Mouse (Mus musculus) stomach, postnatal 0 days (tissue): ENCODE data around the gene Ddx19a. TPM values are rescaled to one million over a fixed set of nuclear protein-coding genes. Genes with fewer than 3 reads are reported as not detected.

Experiments
- ATAC-seq: fragments of 200-750 bp; cut with Nextera tagmentation; 2 replicates; pipeline ENCODE4 v1.8.0; 2017; ENCODE audit not compliant: low FRiP score, low TSS enrichment
- DNase-seq: peaks from one replicate; pipeline ENCODE4 v3.0.0-alpha.2; 2016; ENCODE audit warnings: low spot score
- H3K27ac ChIP-seq: fragments of 300-500 bp; sonication (generic); replicated peaks from 2 replicates; pipeline ENCODE4 v1.5.1; 2014; ENCODE audit warnings: mild to moderate bottlenecking, control low read depth
- H3K27me3 ChIP-seq: fragments of 300-500 bp; sonication (generic); 2 replicates; pipeline ENCODE4 v1.6.1; 2014; ENCODE audit warnings: low read length; ENCODE audit not compliant: control insufficient read depth, insufficient read depth
- H3K36me3 ChIP-seq: fragments of 300-500 bp; sonication (generic); 2 replicates; pipeline ENCODE4 v1.6.1; 2014; ENCODE audit warnings: low read length, mixed read lengths; ENCODE audit not compliant: control insufficient read depth, insufficient read depth
- H3K4me1 ChIP-seq: fragments of 300-500 bp; sonication (generic); replicated peaks from 2 replicates; pipeline ENCODE4 v1.6.1; 2014; ENCODE audit warnings: antibody characterized with exemption; ENCODE audit not compliant: control insufficient read depth, insufficient read depth
- H3K4me2 ChIP-seq: fragments of 300-500 bp; sonication (generic); replicated peaks from 2 replicates; pipeline ENCODE4 v1.6.1; 2014; ENCODE audit warnings: low read depth, mild to moderate bottlenecking, control low read depth, moderate library complexity
- H3K4me3 ChIP-seq: fragments of 300-500 bp; sonication (generic); 2 replicates; pipeline ENCODE4 v1.5.1; 2014; ENCODE audit warnings: low read depth, low read length, control low read depth
- H3K9ac ChIP-seq: fragments of 300-500 bp; sonication (generic); 2 replicates; pipeline ENCODE4 v1.6.1; 2014; ENCODE audit warnings: mild to moderate bottlenecking, low read length, control low read depth, mixed read lengths
- H3K9me3 ChIP-seq: fragments of 300-500 bp; sonication (generic); 2 replicates; pipeline ENCODE4 v1.6.1; 2016; ENCODE audit warnings: low read length; ENCODE audit not compliant: control insufficient read depth
- CTCF ChIP-seq: IDR thresholded peaks from 2 replicates; pipeline ENCODE4 v1.5.1; 2016; ENCODE audit warnings: antibody characterized with exemption, low read depth, mild to moderate bottlenecking, moderate library complexity
- EP300 ChIP-seq: optimal IDR thresholded peaks from 2 replicates; pipeline ENCODE3; 2016; ENCODE audit warnings: antibody characterized with exemption
- WGBS: fragments of 180-500 bp; shearing (Covaris S2); extraction: QIAGEN DNeasy Blood & Tissue Kit; methylation state at CpG from one replicate; pipeline ENCODE4 v1.1.7; 2014; 5-methylcytosine and 5-hydroxymethylcytosine counted together
- polyA plus RNA-seq: library from polyadenylated mRNA; unstranded; fragments of >200 nt; fragmentation: Nextera tagmentation; extraction: Ambion mirVana; gene quantifications from 2 replicates; pipeline ENCODE4 v1.2.1, GENCODE M21; 2015

The Ddx19a gene
- polyA plus RNA-seq, 1 experiment from 2014 or later = 6.2 TPM

DNA sequence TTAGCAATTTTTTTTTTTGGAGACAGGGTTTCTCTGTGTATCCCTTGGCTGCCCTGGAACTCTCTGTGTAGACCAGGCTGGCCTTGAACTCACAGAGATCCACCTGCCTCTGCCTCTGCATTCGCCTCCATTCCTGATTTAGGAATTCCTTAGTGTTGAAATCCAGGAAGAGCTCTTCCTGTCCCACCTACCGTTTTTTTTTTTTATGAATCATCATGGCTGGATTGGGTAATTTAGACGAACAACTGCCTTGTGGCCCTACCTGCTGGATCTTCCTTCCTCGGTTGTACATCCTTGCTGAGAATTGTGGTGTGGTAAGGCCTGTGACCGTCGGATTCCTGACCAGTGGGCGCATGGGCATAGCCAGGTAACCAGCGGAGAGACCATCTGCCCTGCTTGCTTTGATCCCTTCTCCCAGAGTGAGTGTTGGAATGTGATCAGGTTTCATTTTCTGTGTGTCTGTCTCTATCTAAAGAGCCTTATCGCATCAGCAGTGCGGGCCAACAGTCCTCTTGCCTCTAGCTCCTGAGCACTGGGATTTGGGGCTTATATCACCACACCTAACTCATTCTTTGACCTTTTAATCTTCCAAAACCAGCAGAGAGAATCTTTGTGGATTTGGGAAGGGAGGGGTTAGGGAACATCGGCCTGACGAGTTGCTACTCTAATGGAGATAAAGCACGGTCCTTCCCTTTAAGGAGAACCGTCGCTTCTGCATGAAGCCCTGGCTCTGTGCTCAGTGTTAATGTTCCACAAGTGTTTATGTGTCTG, 56.7 kb downstream of the Ddx19a start:
- H3K9ac ChIP-seq = 0 out of 2 replicates have a peak overlapping the region, but pooled peaks have one; percentile 41
- 59% methylated on average over 15 of the region's 15 CpGs for WGBS

DNA sequence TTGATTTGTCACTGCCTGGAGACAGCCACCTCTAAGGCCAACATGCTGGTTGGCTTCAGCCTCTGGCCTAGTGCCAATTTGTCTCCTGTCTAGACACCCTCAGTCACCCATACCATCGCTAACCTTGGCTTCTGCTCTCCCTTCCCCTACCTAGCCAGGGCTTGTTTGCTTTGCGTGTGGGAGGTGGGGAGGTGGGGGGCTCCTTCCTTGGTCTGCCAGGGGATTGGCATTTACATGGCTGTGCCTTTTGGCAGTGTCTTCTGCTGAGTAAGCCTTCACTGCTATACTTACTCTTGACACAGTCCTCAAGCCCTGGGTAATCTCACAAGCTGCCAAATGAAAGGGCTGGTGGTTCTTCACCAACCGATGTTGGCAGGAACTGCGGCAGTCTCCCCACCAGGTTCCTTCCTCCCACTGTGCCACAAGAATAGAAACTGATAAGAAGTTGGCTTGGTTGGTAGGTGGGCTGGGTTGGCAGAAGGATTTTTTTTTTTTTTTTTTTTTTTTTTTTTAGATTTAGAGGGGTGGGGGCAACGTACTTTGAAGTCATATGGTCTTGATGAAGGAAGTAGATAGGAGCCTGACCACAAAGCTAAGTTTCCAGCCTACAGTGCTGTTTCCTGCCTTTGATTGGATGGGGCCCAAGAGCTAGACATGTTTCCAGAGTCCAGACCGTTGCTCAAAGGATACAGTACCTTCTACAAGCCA, 58.6 kb downstream of the Ddx19a start:
- ATAC-seq (peak; percentile 28; the same call in 1 of the 2 replicates), DNase-seq (no peak)
- no peak overlapping the region for H3K4me3 ChIP-seq
- no peaks in the 10 kb centered on the region for H3K36me3 ChIP-seq
- H3K27ac ChIP-seq = no peak overlapping the region
- no peak overlapping the region for H3K4me2 ChIP-seq
- H3K9ac ChIP-seq = no peak overlapping the region
- TF ChIP-seq EP300 = no peak
- no peak for TF ChIP-seq CTCF
- no peaks in the 10 kb centered on the region for H3K9me3 ChIP-seq
- no peaks in the 10 kb centered on the region for H3K27me3 ChIP-seq
- WGBS = 52% methylated on average over 6 of the region's 6 CpGs
- H3K4me1 ChIP-seq = 0 out of 2 replicates have a peak, but pooled peaks cover 2% of the 10 kb centered on the region

More for the DNA sequence above, 56.7 kb downstream of the Ddx19a start:
- H3K27ac ChIP-seq = peak overlapping the region; percentile 87
- no peak for ATAC-seq
- H3K9me3 ChIP-seq = no peaks in the 10 kb centered on the region
- H3K4me3 ChIP-seq = no peak overlapping the region
- no peaks in the 10 kb centered on the region for H3K27me3 ChIP-seq
- TF ChIP-seq CTCF (no peak), EP300 (no peak)
- DNase-seq = no peak
- peak overlapping the region; percentile 20; the same call in 1 of the 2 replicates for H3K4me2 ChIP-seq
- H3K4me1 ChIP-seq = 0 out of 2 replicates have a peak, but pooled peaks cover 2% of the 10 kb centered on the region
- H3K36me3 ChIP-seq = no peaks in the 10 kb centered on the region

DNA sequence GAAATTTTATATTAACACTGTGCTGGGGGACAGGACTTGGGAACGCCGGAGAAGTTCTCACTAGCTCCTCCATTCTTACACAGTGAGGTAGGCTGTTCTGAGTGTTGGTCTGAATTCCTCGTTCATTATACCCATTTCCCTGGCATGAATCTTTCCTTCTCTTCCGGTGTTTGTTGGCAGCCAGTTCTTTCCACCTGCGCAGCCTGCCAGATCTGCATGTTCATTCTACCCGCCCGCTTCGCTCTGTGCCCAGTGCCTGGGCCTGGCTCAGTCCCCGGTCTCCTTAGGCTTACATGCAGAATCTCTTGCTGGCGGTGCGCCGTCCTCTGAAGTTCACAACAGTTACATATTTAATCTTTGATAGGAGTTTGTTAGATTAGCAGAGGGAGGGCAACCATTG, 61.4 kb downstream of the Ddx19a start:
- TF ChIP-seq CTCF = no peak
- TF ChIP-seq EP300 = no peak

DNA sequence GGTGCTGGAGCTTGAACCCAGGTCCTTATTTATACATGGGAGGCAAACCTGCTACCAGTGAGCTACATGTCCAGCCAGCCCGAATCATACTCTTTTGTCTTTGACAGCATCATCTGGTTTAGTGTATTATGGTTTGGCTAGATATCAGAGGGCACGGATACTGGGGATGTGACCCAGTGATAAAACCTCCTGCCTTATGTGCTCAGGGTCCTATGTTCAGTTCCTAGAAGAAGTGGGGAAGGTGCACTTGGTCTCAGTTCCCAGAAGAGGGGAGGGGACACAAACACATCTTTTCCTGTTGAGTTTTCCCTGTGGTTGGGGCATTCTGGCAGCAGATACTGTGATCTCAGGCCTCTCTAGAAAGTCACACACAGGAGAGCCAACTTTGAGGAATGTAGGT, 64.3 kb downstream of the Ddx19a start:
- ATAC-seq (no peak), DNase-seq (no peak)
- Histone ChIP-seq H3K36me3 (no peaks in the 10 kb centered on the region), H3K9me3 (no peaks in the 10 kb centered on the region), H3K4me1 (no peaks in the 10 kb centered on the region), H3K9ac (no peak overlapping the region), H3K27ac (no peak overlapping the region), H3K27me3 (no peaks in the 10 kb centered on the region), H3K4me3 (no peak overlapping the region), H3K4me2 (no peak overlapping the region)
- 87% methylated on average over 2 of the region's 2 CpGs for WGBS
- TF ChIP-seq EP300 = no peak
- TF ChIP-seq CTCF = no peak

More for the DNA sequence above, 61.4 kb downstream of the Ddx19a start:
- no peak overlapping the region for H3K4me3 ChIP-seq
- 0 out of 2 replicates have a peak, but pooled peaks cover 2% of the 10 kb centered on the region for H3K4me1 ChIP-seq
- H3K9me3 ChIP-seq = no peaks in the 10 kb centered on the region
- no peak overlapping the region for H3K27ac ChIP-seq
- no peaks in the 10 kb centered on the region for H3K36me3 ChIP-seq
- no peak overlapping the region for H3K9ac ChIP-seq
- H3K4me2 ChIP-seq = no peak overlapping the region
- no peaks in the 10 kb centered on the region for H3K27me3 ChIP-seq
- WGBS = 65% methylated on average over 12 of the region's 12 CpGs
- ATAC-seq = no peak
- peak; percentile 73 for DNase-seq

DNA sequence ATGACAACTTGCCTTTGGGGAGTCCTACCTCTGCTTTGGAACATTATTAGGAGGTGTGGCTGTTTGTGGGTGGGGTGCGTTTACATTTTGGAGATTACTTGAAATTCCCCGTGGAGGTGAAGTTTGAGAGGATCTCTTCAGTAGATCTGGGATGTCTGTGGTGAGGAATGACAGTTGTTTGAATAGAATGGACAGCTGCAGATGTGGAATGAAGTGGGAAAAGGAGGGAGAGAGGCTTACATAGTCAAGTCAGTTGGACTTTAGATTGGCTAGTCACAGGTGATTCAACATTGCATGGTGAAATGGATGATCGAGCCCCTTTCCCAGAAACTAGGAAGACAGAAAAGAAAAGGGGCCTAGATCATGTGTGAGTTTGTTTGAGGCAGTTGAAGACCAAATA, 65.2 kb downstream of the Ddx19a start:
- Histone ChIP-seq H3K4me2 (no peak overlapping the region), H3K27me3 (no peaks in the 10 kb centered on the region), H3K27ac (no peak overlapping the region), H3K4me3 (no peak overlapping the region), H3K9me3 (no peaks in the 10 kb centered on the region), H3K9ac (no peak overlapping the region), H3K36me3 (no peaks in the 10 kb centered on the region), H3K4me1 (no peaks in the 10 kb centered on the region)
- no peak for DNase-seq
- 57% methylated on average over 3 of the region's 3 CpGs for WGBS
- TF ChIP-seq CTCF = no peak
- TF ChIP-seq EP300 = no peak
- ATAC-seq = no peak
